Mouse (Mus musculus): ENCODE results near the gene Ech1. TPM values are rescaled to one million over a fixed set of nuclear protein-coding genes. Genes with fewer than 3 reads are reported as not detected.

Ech1 gene
- total RNA-seq, 2 experiments from 2014 or later: 1,832 to 1,909 TPM

DNA sequence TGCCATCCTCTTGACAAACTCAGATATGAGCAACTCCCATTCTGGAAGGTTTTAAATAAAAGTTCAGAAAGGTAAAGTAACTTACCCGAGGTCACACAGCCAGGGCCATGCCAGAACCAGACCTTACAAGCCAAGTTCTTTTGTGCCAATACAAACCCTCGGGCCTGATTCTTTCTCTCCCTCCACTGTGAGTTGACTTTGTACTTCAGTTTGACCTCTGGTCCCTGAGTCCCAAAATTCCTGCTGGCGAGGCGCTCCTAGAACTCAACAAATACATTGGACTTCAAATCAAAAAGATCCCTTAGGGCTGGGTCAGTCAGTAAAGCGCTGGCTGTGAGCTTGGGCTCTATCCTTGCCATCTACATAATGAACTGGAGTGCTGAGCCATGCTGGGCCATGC lies 11.9 kb downstream of the Ech1 start:
- no peak for DNase-seq
- intact Hi-C loops (cut with DNase I): no loop called here

DNA sequence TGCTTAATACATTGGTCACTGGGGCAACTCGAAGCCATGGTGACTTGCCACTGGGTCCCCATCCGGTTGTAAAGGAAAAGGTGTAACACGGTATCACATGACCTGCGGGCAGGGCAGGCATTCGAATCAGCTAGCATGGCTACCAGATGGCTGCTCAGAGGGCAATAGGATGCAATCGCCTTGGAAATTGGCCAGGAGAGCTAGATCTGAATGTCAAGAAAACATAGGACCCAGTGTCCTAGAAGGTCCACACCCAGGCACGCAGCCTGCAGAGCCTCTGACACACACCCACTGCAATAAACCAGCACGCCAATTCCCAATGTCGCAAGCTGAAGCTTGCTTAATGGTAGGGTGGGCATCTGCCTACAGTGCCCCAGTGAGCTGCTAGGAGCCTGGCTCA lies 13.3 kb downstream of the Ech1 start:
- no peak for DNase-seq
- intact Hi-C loops (cut with DNase I): no loop called here

DNA sequence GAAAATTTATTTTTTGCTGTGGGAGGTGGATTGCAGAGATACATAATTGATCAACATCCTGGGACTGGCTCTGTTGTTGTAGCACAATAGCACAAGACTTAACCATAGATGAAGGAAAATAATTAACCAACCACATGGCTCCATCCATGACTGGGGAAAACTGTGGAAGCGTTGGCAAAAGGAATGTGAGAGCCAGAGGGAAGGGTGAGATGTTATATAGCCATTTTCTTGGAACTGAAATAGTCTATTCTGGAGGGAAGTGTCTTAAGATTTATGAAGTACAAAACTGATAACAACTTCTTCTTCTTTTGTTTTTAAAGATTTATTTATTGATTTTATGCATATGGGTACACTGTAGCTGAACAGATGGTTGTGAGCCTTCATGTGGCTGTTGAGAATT lies 22.3 kb downstream of the Ech1 start:
- no peak for DNase-seq
- intact Hi-C loops (cut with DNase I): no loop called here

DNA sequence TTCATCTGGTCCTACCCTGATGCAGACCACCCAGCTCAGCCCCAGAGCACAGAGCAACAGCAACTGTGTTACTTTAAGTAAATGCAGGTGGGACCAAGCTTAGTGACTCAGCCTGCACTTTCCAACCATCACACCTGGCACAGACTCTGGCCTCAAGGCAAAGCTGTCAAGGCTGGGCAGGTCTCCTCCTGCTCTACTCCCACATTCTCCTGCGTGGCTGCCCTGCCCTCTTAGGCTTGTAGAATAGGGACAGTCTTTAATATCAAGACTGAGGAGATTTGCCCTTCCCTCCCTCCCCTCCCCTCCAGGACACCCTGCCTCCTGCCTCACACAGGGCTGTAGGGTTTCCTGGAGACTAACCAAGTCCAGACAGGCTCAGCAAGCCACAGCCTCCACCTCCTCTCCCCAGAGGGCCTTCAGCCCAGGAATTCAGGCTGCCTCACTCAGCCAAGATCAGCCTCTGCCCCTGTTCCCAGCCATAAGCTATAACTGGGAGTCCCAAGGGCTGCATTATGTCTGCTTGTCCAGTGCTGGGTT lies 24.8 kb downstream of the Ech1 start:
- intact Hi-C loops (cut with DNase I): no loop called here
- DNase-seq: no peak

DNA sequence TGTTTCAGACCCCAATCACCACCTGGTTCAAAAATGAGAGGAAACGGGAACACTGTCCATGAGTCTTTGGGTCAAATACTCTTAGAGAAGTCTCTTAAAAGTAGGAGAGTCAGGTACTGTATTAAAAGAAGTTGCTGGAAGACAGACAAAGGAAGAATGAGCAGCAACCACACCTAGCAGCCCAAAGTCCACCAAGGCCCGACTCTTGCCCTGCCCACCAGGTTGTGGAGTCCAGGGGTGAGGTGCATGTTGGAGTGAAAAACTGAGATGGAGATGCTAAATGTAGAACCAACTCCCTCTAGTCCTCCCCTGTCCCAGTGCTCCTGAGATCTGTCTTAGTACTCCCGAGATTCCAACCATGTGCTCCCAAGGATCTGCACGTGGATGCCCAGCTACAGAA lies 25.6 kb downstream of the Ech1 start:
- intact Hi-C loops (cut with DNase I): no loop called here
- DNase-seq: no peak

DNA sequence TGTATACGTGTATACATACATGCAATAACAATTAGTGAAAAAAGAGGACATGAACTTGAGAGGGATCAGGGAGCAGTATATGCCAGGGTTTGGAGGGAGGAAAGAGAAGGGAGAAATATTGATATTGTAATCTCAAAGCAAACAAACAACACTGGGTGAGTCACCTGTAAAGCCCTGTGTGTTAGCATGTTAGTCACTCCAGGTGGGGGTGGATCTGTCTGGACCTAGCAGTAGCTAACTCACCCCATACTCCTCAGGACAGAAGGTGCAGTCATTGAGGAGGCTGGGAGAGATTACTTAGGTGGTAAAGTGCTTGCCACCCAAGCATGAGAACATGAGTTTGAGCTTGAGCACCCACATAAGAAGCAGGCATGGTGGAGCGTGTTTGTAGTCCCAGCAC lies 34.9 kb downstream of the Ech1 start:
- intact Hi-C loops (cut with DNase I): no loop called here
- DNase-seq: no peak

DNA sequence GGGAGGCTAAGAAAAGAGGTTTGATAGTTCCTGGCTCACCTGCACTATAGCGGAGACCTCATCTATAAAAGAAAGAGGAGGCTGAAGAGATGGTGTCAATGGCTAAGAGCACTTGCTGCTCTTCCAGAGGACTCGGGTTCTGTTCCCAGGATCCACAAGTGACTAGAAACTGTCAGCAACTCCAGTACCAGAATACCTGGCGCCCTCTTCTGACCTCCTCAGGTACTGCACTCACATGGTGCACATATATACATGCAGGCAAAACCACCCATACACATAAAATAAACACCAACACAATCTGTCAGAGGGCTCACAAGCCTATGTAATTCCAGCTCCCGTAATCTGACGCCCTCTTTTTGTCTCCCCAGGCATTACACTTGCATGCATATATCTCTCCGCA lies 35.9 kb downstream of the Ech1 start:
- DNase-seq: no peak
- intact Hi-C loops (cut with DNase I): no loop called here

DNA sequence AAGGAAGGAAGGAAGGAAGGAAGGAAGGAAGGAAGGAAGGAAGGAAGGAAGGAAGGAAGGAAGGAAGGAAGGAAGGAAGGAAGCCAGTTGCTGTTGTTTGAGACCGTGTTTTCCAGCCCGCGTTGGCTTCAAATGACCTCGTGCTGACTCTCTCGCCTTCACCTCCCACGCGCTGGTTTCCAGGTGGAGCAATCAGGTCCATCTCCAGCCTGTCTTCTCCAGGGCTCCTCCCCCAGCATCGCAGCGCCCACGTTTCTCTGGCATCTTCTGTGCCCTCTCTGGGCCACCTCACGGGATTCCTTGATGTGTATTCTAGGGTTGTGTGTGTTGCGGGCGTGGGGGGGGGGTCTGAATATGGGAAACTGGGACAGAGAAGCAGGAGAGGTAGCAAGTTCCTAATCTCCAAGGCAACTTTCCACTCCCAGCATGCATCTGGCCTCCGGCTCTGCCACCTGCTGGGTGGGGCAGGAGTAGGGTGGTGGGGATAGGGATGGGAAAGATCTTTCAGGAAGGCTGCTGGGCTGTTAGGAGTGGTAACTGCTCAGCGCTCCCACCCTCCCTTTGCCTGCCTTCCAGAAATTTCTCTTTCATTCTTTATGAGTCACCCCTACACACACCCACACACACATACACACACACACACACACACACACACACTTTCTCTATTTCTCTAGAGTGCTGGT lies 37.9 kb downstream of the Ech1 start:
- intact Hi-C loops (cut with DNase I): no loop called here
- DNase-seq: no peak

DNA sequence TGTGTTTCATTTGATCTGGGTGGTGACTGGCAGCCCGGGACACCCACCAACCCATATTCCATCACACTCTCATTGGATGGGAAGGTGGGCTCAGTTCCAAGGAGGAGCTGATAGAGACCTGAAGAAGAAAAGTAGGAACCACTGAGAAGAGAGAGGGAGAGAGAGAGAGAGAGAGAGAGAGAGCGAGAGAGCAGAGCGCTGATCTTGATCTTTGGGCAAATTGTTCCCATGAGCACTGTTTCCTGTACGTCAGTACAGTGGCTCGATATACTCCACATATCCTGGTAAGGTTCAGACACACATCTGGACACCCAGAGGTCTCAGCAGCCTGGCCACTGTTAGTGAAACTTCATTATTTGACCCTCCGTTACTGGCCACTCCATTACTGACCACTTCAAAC lies 38.5 kb downstream of the Ech1 start, which contains the start of gene Lgals7:
TSS of gene Lgals7 (plus strand) at position 314 of the 400 bp plus-strand sequence.
- no peak for DNase-seq

DNA sequence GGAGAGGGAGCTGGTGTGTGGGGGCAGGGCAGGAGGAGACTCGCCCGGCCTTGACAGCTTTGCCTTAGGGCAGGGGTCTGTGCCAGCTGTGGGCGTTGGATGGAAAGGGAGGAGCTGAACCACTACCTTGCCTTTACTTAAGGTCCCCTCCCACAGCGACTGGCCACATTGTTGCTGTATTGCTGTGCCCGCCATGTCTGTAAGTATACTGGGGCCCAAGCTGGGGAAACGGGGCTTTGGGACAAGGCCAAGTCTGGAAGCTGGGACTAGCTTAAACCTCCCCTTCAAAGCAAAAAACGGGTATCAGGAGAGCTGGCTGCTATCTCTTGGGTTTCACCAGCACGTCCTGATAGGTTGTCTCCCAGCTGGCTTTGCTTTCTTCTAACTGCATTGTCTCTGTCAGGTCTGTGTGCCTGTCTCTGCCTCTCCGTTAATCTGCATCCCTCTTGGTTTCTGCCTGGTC lies 39.3 kb downstream of the Ech1 start:
- no peak for DNase-seq
- intact Hi-C loops (cut with DNase I): no loop called here

More for the DNA sequence above, 38.5 kb downstream of the Ech1 start, which contains the start of gene Lgals7:
- intact Hi-C loops (cut with DNase I): no loop called here

DNA sequence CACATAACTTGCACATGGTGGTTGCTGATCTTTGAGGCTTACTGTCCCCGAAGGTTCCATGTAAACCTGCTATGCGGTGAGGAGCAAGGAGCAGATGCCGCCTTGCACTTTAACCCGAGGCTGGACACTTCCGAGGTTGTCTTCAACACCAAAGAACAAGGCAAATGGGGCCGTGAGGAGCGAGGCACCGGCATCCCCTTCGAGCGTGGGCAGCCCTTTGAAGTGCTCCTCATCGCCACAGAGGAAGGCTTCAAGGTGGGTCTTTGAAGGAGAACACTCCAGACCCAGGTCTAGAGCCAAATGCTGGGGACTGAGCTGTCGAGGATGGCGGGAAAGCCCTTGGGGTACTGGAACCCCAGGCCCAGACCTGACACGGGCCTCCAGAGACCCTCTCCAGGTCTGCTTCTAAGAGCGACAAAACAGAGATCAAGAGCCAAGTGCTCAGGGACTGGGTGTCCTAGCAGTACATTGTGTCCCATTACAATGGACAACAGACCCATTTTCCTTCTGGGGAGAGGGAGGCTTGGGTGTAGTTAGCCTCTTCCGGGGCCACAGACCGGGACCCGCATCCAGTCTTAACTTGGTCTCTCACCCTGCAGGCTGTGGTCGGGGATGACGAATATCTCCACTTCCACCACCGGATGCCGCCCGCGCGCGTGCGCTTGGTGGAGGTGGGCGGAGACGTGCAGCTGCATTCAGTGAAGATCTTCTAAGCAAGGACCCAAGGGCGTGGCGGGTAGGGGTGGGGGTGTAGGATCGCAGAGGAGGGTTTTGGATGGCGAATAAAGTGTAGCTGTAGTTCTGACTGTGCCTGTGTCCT lies 40.7 kb downstream of the Ech1 start:
- DNase-seq: peak; percentile 79 to 83
- intact Hi-C loops (cut with DNase I): loop anchor here (2.0 to 5.0 kb wide), 2 partner anchors 35 to 177 kb away; no protein-coding TSS in a partner anchor

DNA sequence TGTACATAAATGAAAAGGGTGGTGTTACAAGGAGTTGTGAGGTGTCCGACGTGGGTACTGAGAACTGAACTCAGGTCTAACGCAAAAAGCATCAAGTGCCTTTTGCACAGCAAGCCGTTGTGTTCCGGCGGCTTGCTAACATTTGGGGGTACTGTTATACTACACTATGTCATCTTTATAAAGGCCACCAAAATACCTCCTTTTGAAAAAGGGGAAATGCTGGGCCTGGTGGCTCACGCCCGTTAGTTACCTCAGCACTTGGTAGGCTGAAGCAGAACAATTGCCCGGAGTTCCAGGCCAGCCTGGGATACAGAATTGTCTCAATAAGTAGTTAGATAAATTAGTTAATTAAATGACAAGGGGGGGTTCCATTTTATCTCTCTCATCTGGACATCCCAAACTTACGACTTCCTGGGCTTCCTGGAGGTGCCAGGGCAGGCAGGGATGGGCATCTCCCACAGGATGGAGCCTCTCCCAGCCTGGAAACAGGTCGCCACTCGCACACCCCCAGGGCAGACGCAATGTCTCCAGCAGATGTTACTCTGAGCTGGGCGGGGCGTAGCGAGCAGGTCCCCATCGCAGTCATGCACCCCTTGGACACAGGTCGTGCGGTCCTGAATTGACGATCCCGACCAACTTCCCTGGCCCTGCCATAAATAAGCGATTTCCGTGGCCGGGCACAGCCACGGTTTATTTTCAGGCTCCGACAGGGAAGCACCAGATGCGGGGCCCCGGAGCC lies 41.9 kb downstream of the Ech1 start:
- intact Hi-C loops (cut with DNase I): loop anchor here (1.0 to 5.0 kb wide), 5 partner anchors 36 to 175 kb away; no protein-coding TSS in a partner anchor

DNA sequence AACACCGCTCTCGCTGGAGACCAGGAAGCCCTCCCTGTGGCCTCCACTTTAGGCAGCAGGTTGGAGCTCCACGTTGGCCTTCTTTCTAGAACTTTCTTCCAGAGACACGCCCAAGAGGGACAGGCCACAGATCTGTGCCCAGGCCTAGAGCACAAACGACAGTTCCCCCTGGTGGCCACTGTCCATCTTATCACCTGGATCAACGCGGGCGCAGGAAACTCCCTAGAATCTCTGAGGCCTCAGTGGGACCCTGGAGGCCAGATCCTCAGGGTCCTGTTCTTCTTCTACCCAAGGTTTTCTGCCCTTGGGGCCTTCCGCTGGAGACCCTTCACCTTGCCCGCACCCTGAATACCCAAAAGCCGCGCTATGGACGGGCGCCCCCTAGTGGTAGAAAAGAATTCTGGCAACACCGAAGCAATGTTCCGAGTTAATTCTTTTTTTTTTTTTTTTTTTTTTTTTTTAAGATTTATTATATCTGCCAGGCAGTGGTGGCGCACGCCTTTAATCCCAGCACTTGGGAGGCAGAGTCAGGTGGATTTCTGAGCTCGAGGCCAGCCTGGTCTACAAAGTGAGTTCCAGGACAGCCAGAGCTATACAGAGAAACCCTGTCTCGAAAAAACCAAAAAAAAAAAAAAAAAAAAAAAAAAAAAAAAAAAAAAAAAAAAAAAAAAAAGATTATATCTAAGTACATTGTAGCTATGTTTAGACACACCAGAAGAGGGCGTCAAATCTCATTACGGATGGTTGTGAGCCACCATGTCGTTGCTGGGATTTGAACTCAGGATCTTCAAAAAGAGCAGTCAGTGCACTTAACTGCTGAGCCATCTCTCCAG lies 42.7 kb downstream of the Ech1 start:
- intact Hi-C loops (cut with DNase I): loop anchor here (1.0 to 5.0 kb wide), 5 partner anchors 37 to 175 kb away; no protein-coding TSS in a partner anchor
- peak; percentile 83 to 86 for DNase-seq

More for the DNA sequence above, 41.9 kb downstream of the Ech1 start:
- no peak for DNase-seq

DNA sequence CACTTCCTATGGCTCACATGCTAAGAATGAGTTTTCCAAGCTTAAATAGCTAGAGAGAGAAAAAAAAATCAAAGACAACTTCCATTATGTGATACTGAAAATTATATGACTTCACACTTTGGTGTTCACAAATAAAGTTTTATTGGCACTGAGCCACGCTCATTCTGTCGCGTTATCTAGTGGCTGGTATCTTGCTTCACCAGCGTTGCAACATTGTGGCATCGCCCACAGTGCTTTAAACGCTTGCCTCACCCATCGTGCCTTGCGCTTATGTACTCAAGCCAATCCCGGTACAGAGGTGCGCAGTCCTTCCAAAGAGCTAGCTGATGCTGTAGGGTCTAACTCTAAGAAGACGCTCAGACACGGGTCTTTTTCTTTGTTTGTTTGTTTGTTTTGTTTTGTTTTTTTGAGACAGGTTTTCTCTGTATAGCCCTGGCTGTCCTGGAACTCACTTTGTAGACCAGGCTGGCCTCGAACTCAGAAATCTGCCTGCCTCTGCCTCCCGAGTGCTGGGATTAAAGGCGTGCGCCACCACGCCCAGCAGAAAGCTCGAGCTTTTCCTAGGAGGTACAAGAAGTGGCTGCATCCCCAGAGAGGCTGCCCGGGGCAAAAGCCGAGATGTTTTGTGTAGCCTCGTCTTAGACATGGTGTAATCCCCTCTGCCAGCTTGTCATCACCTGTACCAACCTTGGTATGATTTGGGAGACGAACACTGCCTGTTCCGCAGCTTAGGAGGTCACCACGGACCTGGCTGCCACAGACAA lies 46.1 kb downstream of the Ech1 start:
- DNase-seq: no peak
- intact Hi-C loops (cut with DNase I): no loop called here

DNA sequence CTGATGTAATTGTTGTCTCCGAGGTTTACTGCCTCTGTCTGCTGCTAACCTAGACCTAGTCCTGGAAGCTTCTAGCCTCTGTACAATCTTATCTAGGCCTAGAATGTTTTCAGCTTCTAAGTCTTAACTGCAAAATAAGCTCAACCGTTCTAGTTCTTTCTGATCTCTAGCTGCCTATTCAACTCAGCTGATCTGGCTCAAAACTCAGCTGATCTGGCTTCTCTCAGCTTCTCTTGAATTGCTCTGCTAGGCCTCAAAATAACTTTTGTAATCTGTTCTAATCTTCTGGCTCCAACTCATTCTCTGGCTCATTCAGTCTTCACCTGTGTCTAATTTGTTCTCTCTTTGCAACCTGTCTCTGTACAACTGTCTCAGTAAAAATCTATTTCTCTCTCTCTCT lies 49.5 kb downstream of the Ech1 start:
- no peak for DNase-seq
- intact Hi-C loops (cut with DNase I): no loop called here

DNA sequence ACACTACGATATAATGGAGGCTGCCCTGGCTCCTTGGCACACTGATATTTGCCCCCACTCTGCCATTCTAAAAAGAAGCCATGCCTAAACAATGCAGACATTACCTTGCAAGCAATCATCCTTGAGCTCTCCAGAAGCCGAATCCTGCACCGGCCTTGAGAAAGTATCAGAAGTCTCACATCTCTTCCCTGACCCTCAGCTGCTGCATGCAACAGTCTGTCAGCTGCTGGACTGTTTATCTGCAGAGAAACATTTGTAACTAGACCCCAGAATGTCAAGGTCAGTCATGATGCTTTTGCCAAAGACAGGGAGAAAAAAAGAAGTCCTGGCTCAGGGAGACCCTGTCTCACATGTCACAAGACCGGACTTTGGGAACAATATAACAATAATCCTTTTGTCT lies 51.1 kb downstream of the Ech1 start:
- intact Hi-C loops (cut with DNase I): no loop called here
- no peak for DNase-seq

DNA sequence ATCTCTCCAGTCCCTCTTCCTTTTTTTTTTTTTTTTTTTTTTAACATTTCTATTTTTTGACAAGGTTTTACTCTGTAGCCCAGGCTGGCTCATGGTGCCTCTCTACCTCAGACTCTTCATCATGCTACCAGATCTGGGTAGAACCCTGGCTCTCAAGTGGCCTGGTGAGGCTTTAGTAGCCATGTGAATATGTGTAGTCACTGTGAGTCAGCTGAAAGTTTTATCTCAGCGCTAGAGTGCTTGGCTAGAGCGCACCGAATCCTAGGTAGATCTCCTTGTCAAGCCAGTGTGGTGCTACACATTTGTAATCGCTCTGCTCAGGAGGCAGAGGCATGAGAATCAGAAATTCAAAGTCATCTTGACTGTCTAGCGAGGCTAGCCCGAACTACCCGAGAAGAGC lies 52.1 kb downstream of the Ech1 start:
- DNase-seq: no peak
- intact Hi-C loops (cut with DNase I): no loop called here

DNA sequence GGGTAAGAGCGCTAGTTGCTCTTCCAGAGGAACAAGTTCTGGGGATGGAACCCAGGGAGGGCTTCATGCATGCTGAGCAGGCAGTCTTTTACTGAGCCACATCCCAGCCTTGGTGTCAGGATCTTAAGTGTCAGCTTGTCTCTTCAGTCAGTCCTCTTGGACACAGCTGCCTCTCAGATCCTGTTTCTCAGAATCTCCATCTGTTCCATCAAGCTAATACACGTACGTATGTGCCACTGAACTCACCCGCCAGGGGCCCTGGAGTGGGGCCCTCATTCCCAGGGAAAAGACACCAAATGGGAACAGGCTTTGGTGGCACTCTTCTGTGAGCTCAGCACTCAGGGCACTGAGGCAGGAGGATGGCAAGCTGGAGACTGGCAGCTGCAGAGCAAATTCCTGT lies 52.8 kb downstream of the Ech1 start:
- intact Hi-C loops (cut with DNase I): loop anchor here (2.0 kb wide), 1 partner anchor 15 kb away; no protein-coding TSS in a partner anchor
- no peak for DNase-seq

DNA sequence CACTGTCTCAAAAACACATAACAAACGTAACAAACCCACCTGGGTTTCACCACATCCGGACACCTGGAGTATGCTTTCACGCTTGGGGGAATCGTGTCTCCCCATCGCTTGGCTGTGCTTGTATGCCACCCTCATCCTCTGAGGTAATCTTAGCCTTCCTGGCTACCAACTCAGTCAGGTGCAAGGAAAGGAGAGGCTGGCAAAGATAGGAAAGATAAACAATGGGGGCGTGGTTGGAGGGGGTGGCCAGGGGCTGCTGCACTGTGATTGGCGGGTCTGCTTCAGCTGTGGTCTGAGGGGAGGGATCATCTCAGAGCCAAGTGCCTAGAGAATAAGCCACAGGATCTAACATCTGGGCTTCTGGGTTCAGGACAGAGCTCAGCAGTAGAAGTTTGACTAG lies 54.6 kb downstream of the Ech1 start:
- no peak for DNase-seq
- intact Hi-C loops (cut with DNase I): loop anchor here (2.0 kb wide), 1 partner anchor 13 kb away; no protein-coding TSS in a partner anchor
